Mouse (Mus musculus) hindbrain, postnatal 0 days (tissue): ENCODE data around the gene Nppc. TPM values are rescaled to one million over a fixed set of nuclear protein-coding genes. Genes with fewer than 3 reads are reported as not detected.
A peak's percentile ranks its signal among the peaks of the same experiment; 100 is the strongest.

ENCODE experiments used
- ATAC-seq: fragments of 200-750 bp; cut with Nextera tagmentation; 2 replicates; pipeline ENCODE4 v1.8.0; 2017; ENCODE audit warnings: mild to moderate bottlenecking, moderate TSS enrichment, moderate library complexity
- DNase-seq: peaks from one replicate; pipeline ENCODE4 v3.0.0-alpha.2; 2015; ENCODE audit warnings: low spot score
- H3K27ac ChIP-seq: fragments of 300-500 bp; sonication (generic); 2 replicates; pipeline ENCODE4 v1.5.1; 2014; ENCODE audit warnings: mild to moderate bottlenecking
- H3K27me3 ChIP-seq: fragments of 300-500 bp; sonication (generic); 2 replicates; pipeline ENCODE4 v1.6.1; 2014; ENCODE audit warnings: low read length, mixed read lengths; ENCODE audit not compliant: insufficient read depth
- H3K36me3 ChIP-seq: fragments of 300-500 bp; sonication (generic); 2 replicates; pipeline ENCODE4 v1.6.1; 2014; ENCODE audit warnings: low read length, mixed read lengths; ENCODE audit not compliant: insufficient read depth
- H3K4me1 ChIP-seq: fragments of 300-500 bp; sonication (generic); 2 replicates; pipeline ENCODE4 v1.6.1; 2014; ENCODE audit warnings: antibody characterized with exemption, low read length, mixed read lengths; ENCODE audit not compliant: insufficient read depth
- H3K4me2 ChIP-seq: fragments of 300-500 bp; sonication (generic); 2 replicates; pipeline ENCODE4 v1.6.1; 2014; ENCODE audit warnings: low read depth, mild to moderate bottlenecking, low read length, moderate library complexity, mixed read lengths
- H3K4me3 ChIP-seq: fragments of 300-500 bp; sonication (generic); 2 replicates; pipeline ENCODE4 v1.5.1; 2014; ENCODE audit warnings: low read length
- H3K9ac ChIP-seq: fragments of 300-500 bp; sonication (generic); replicated peaks from 2 replicates; pipeline ENCODE4 v1.6.1; 2014; ENCODE audit warnings: mild to moderate bottlenecking, low read length, moderate library complexity, mixed read lengths
- H3K9me3 ChIP-seq: fragments of 300-500 bp; sonication (generic); 2 replicates; pipeline ENCODE4 v1.6.1; 2016; ENCODE audit warnings: low read length, mixed read lengths
- CTCF ChIP-seq: IDR thresholded peaks from 2 replicates; pipeline ENCODE4 v1.5.1; 2016; ENCODE audit warnings: antibody characterized with exemption, control low read depth, low read depth
- WGBS: fragments of 180-500 bp; shearing (Covaris S2); extraction: QIAGEN DNeasy Blood & Tissue Kit; methylation state at CpG from one replicate; pipeline ENCODE4 v1.1.7; 2014; 5-methylcytosine and 5-hydroxymethylcytosine counted together
- polyA plus RNA-seq: library from polyadenylated mRNA; unstranded; fragments of >200 nt; fragmentation: Nextera tagmentation; extraction: Ambion mirVana; gene quantifications from 2 replicates; pipeline ENCODE4 v1.2.1, GENCODE M21; 2015
- total RNA-seq: library from RNA; depleted of rRNA; stranded (reverse); fragments of >200 nt; gene quantifications from 2 replicates; pipeline ENCODE4 v1.2.3, GENCODE M21; 2014

Gene Nppc
- total and polyA plus RNA-seq, 2 experiments from 2014 or later = 14.6 to 22.7 TPM

GRCm38 (mm10) chr1:86687236-86687635 lies 16.9 kb upstream of the Nppc start:
- no peak overlapping the region for H3K4me2 ChIP-seq
- no peaks in the 10 kb centered on the region for H3K4me1 ChIP-seq
- no peak for ATAC-seq
- 79% methylated on average over 4 of the region's 4 CpGs for WGBS
- no peak overlapping the region for H3K4me3 ChIP-seq
- H3K9me3 ChIP-seq = no peaks in the 10 kb centered on the region
- no peaks in the 10 kb centered on the region for H3K27me3 ChIP-seq
- no peak overlapping the region for H3K27ac ChIP-seq
- no peak overlapping the region for H3K9ac ChIP-seq
- no peak for DNase-seq
- H3K36me3 ChIP-seq = no peaks in the 10 kb centered on the region
- TF ChIP-seq CTCF = no peak

DNA sequence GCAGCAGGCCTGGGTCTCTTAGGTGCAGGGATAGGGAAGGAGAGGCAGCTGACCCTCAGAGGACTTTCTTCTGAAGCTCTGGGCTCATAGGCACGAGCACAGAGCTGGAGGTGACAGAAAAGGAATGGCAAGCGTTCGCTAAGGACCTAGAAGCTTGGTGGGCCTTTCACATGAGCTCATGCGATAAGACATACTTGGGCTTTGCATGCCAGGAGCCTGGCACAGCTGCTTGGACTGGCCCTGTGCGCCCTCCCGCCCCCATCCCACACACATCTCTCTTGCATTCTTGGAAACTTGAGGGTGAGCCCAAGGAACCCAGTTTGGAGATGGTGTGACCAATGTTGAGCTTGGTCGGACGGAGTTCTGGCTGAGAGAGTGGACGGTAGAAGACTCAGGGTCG lies 8.3 kb upstream of the Nppc start:
- H3K27me3 ChIP-seq = no peaks in the 10 kb centered on the region
- 90% methylated on average over 10 of the region's 10 CpGs for WGBS
- H3K9ac ChIP-seq = no peak overlapping the region
- H3K4me2 ChIP-seq = no peak overlapping the region
- no peaks in the 10 kb centered on the region for H3K36me3 ChIP-seq
- ATAC-seq (no peak), DNase-seq (no peak)
- H3K4me1 ChIP-seq = no peaks in the 10 kb centered on the region
- no peak for TF ChIP-seq CTCF
- no peak overlapping the region for H3K27ac ChIP-seq
- H3K4me3 ChIP-seq = no peak overlapping the region
- H3K9me3 ChIP-seq = no peaks in the 10 kb centered on the region

GRCm38 (mm10) chr1:86677624-86678023 lies 7.3 kb upstream of the Nppc start:
- DNase-seq (no peak), ATAC-seq (no peak)
- no peak overlapping the region for H3K27ac ChIP-seq
- no peaks in the 10 kb centered on the region for H3K27me3 ChIP-seq
- H3K4me3 ChIP-seq = no peak overlapping the region
- H3K4me1 ChIP-seq = no peaks in the 10 kb centered on the region
- TF ChIP-seq CTCF = no peak
- 70% methylated on average over 3 of the region's 3 CpGs for WGBS
- H3K36me3 ChIP-seq = no peaks in the 10 kb centered on the region
- no peak overlapping the region for H3K9ac ChIP-seq
- no peaks in the 10 kb centered on the region for H3K9me3 ChIP-seq
- no peak overlapping the region for H3K4me2 ChIP-seq

DNA sequence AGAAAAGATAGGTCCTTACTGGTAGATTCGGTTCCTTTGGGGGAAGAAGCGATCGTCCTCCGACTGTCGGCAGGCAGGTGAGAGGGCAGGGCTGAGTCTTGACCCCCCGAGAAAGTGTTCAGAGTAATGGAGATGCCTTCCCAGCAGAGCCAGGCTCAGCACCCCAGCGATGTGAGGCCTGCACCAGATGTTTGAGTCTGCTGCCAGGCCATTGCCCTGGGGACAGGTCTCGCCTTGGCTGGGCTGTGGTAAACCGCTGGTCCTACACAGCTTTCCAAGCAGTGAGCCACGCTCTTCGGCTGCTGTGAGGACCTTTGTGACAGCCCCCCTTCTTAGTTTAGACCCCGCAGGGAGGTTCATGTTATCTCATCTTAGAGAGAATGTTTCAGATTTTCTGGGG lies 4.8 kb upstream of the Nppc start:
- TF ChIP-seq CTCF = no peak
- 83% methylated on average over 12 of the region's 12 CpGs for WGBS
- no peaks in the 10 kb centered on the region for H3K36me3 ChIP-seq
- no peak overlapping the region for H3K4me3 ChIP-seq
- H3K9ac ChIP-seq = no peak overlapping the region
- no peak for ATAC-seq
- DNase-seq = no peak
- H3K4me1 ChIP-seq = peaks cover 2% of the 10 kb centered on the region; the same call in 1 of the 2 replicates
- H3K4me2 ChIP-seq = no peak overlapping the region
- no peaks in the 10 kb centered on the region for H3K9me3 ChIP-seq
- H3K27me3 ChIP-seq = no peaks in the 10 kb centered on the region
- no peak overlapping the region for H3K27ac ChIP-seq

- H3K4me2 ChIP-seq = no peak overlapping the region
- no peak overlapping the region for H3K27ac ChIP-seq
- H3K27me3 ChIP-seq = no peaks in the 10 kb centered on the region
- H3K9me3 ChIP-seq = no peaks in the 10 kb centered on the region
- H3K4me1 ChIP-seq = peaks cover 5% of the 10 kb centered on the region; the same call in 1 of the 2 replicates
- H3K9ac ChIP-seq = no peak overlapping the region
- DNase-seq (no peak), ATAC-seq (no peak)
- WGBS = 48% methylated on average over 9 of the region's 9 CpGs
- no peak for TF ChIP-seq CTCF
- H3K36me3 ChIP-seq = no peaks in the 10 kb centered on the region
- H3K4me3 ChIP-seq = no peak overlapping the region
Observed at GRCm38 (mm10) chr1:86674385-86674784, 4.0 kb upstream of the Nppc start.

GRCm38 (mm10) chr1:86669552-86670273 lies 658 bp downstream of the Nppc start:
- H3K9ac ChIP-seq = peak overlapping the region; percentile 58
- H3K27ac ChIP-seq = peak overlapping the region; percentile 65; the same call in 1 of the 2 replicates
- H3K27me3 ChIP-seq = no peaks in the 10 kb centered on the region
- peaks cover 5% of the 10 kb centered on the region; the same call in 1 of the 2 replicates for H3K4me1 ChIP-seq
- H3K4me2 ChIP-seq = peak overlapping the region; percentile 96
- ATAC-seq = peak; percentile 83
- H3K36me3 ChIP-seq = no peaks in the 10 kb centered on the region
- DNase-seq = peak; percentile 89
- H3K9me3 ChIP-seq = no peaks in the 10 kb centered on the region
- under 1% methylated on average over 44 of the region's 44 CpGs for WGBS
- H3K4me3 ChIP-seq = peak overlapping the region; percentile 58
- TF ChIP-seq CTCF = peak; percentile 93

DNA sequence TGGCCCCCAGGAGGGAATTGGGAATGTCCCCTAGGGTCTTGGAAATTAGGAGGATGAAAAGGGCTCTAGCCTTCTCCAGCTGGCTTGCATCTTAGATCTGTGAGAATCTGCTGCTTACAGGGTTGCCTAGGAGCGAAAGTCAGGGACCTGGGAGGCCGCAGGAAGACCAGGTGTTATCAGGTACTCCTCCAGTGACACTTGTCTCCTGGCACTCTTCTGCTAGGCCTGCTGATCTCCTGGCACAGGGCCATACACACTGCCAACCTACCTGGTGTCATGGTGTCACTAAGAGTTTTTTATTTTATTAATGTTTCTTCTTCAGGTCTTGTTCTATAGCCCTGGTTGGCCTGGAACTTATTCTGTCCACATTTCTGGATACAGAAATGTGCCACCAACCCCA lies 5.3 kb downstream of the Nppc start:
- ATAC-seq (no peak), DNase-seq (no peak)
- 88% methylated on average over 2 of the region's 2 CpGs for WGBS
- H3K4me3 ChIP-seq = no peak overlapping the region
- no peaks in the 10 kb centered on the region for H3K36me3 ChIP-seq
- H3K4me1 ChIP-seq = peaks cover 3% of the 10 kb centered on the region; the same call in 1 of the 2 replicates
- TF ChIP-seq CTCF = no peak
- no peaks in the 10 kb centered on the region for H3K27me3 ChIP-seq
- no peaks in the 10 kb centered on the region for H3K9me3 ChIP-seq
- H3K4me2 ChIP-seq = no peak overlapping the region
- no peak overlapping the region for H3K9ac ChIP-seq
- H3K27ac ChIP-seq = no peak overlapping the region
